Mouse (Mus musculus): ENCODE measurements around the gene Agtr1b. TPM values are rescaled to one million over a fixed set of nuclear protein-coding genes. Genes with fewer than 3 reads are reported as not detected.

Gene Agtr1b
- polyA plus RNA-seq, 1 experiment from 2014 or later: 3.7 TPM

- H3K9ac ChIP-seq: no peak overlapping the region
- no peak overlapping the region for H3K4me2 ChIP-seq
- H3K9me3 ChIP-seq: no peaks in the 10 kb centered on the region
- H3K27ac ChIP-seq: no peak overlapping the region
- H3K27me3 ChIP-seq: no peaks in the 10 kb centered on the region
- WGBS: 71% methylated on average over 2 of the region's 2 CpGs
- H3K4me3 ChIP-seq: no peak overlapping the region
- no peaks in the 10 kb centered on the region for H3K4me1 ChIP-seq
- no peaks in the 10 kb centered on the region for H3K36me3 ChIP-seq
- no peak for ATAC-seq (ENCODE audit: borderline replicate concordance, extremely low read depth, low FRiP score, low TSS enrichment)
These were observed 78.2 kb downstream of the Agtr1b start for GRCm38 (mm10) chr3:20288761-20289160.

- Histone ChIP-seq H3K4me1 (no peaks in the 10 kb centered on the region), H3K4me3 (no peak overlapping the region), H3K9ac (no peak overlapping the region), H3K27me3 (no peaks in the 10 kb centered on the region), H3K4me2 (no peak overlapping the region), H3K9me3 (no peaks in the 10 kb centered on the region), H3K36me3 (no peaks in the 10 kb centered on the region), H3K27ac (no peak overlapping the region)
- WGBS: 46% methylated on average over 1 of the region's 1 CpGs
- ATAC-seq (ENCODE audit: borderline replicate concordance, extremely low read depth, low FRiP score, low TSS enrichment): no peak
These were observed 85.2 kb downstream of the Agtr1b start for GRCm38 (mm10) chr3:20281796-20282195.

- H3K36me3 ChIP-seq: no peaks in the 10 kb centered on the region
- WGBS: 79% methylated on average over 3 of the region's 3 CpGs
- no peak within 1 kb of the TSS for H3K27ac ChIP-seq
- H3K9ac ChIP-seq: no peak within 1 kb of the TSS
- no peak for ATAC-seq (ENCODE audit: borderline replicate concordance, extremely low read depth, low FRiP score, low TSS enrichment)
- H3K4me2 ChIP-seq: no peak within 1 kb of the TSS
- H3K4me1 ChIP-seq: no peaks in the 10 kb centered on the region
- no peaks in the 10 kb centered on the region for H3K27me3 ChIP-seq
- H3K4me3 ChIP-seq: no peak within 1 kb of the TSS
- no peaks in the 10 kb centered on the region for H3K9me3 ChIP-seq
These were observed 91.3 kb downstream of the Agtr1b start, which contains the start of gene Cpb1 for GRCm38 (mm10) chr3:20275633-20276032. Gene Cpb1, minus strand, starts transcription at chr3:20275733.

Other genes with a start within 250 kb of the Agtr1b start
- 326 and 333 TPM in 2 replicates for gene Gyg, start 211.9 kb downstream of the Agtr1b start, polyA plus RNA-seq (2015; fragmentation: Nextera tagmentation; extraction: Ambion mirVana)
- 5.5 and 7.4 TPM in 2 replicates for gene Cpa3, start 125.0 kb downstream of the Agtr1b start, polyA plus RNA-seq (2015; fragmentation: Nextera tagmentation; extraction: Ambion mirVana)
- 2.7 and 3.6 TPM in 2 replicates for gene Cpb1, start 91.4 kb downstream of the Agtr1b start, polyA plus RNA-seq (2015; fragmentation: Nextera tagmentation; extraction: Ambion mirVana)